Mouse (Mus musculus) stomach, embryonic 14.5 days (tissue): ENCODE measurements around the gene Cryba4. TPM values are rescaled to one million over a fixed set of nuclear protein-coding genes. Genes with fewer than 3 reads are reported as not detected.

Experiments
- ATAC-seq: fragments of 200-750 bp; cut with Nextera tagmentation; 2 replicates; pipeline ENCODE4 v1.8.0; 2017; ENCODE audit warnings: low read depth, moderate TSS enrichment; ENCODE audit not compliant: insufficient number of reproducible peaks, insufficient read depth, low FRiP score
- H3K27ac ChIP-seq: fragments of 300-500 bp; sonication (generic); 2 replicates; pipeline ENCODE4 v1.5.1; 2014; ENCODE audit warnings: mild to moderate bottlenecking, low read length, moderate library complexity, mixed read lengths
- H3K27me3 ChIP-seq: fragments of 300-500 bp; sonication (generic); 2 replicates; pipeline ENCODE4 v1.6.1; 2014; ENCODE audit warnings: low read length, control low read depth, mixed read lengths; ENCODE audit not compliant: control insufficient read depth, insufficient read depth
- H3K36me3 ChIP-seq: fragments of 300-500 bp; sonication (generic); 2 replicates; pipeline ENCODE4 v1.6.1; 2014; ENCODE audit warnings: mild to moderate bottlenecking, control low read depth, low read length, moderate library complexity, mixed read lengths; ENCODE audit not compliant: control insufficient read depth, insufficient read depth
- H3K4me1 ChIP-seq: fragments of 300-500 bp; sonication (generic); 2 replicates; pipeline ENCODE4 v1.6.1; 2014; ENCODE audit warnings: low read length, control low read depth, mixed read lengths; ENCODE audit not compliant: control insufficient read depth, insufficient read depth
- H3K4me2 ChIP-seq: fragments of 300-500 bp; sonication (generic); replicated peaks from 2 replicates; pipeline ENCODE4 v1.6.1; 2014; ENCODE audit warnings: low read depth, low read length, control low read depth
- H3K4me3 ChIP-seq: fragments of 300-500 bp; sonication (generic); 2 replicates; pipeline ENCODE4 v1.5.1; 2014; ENCODE audit warnings: low read depth, low read length, control low read depth
- H3K9ac ChIP-seq: fragments of 300-500 bp; sonication (generic); replicated peaks from 2 replicates; pipeline ENCODE4 v1.6.1; 2014; ENCODE audit warnings: low read depth, mild to moderate bottlenecking, control low read depth, low read length, moderate library complexity, mixed read lengths
- H3K9me3 ChIP-seq: fragments of 300-500 bp; sonication (generic); 2 replicates; pipeline ENCODE4 v1.6.1; 2016; ENCODE audit warnings: low read depth, low read length, control low read depth; ENCODE audit not compliant: control insufficient read depth
- WGBS: fragments of 180-500 bp; shearing (Covaris S2); extraction: QIAGEN DNeasy Blood & Tissue Kit; methylation state at CpG from one replicate; pipeline ENCODE4 v1.1.7; 2014; 5-methylcytosine and 5-hydroxymethylcytosine counted together
- polyA plus RNA-seq: library from polyadenylated mRNA; unstranded; fragments of >200 nt; fragmentation: Nextera tagmentation; extraction: Ambion mirVana; gene quantifications from 2 replicates; pipeline ENCODE4 v1.2.1, GENCODE M21; 2014

Cryba4 gene
- polyA plus RNA-seq, 1 experiment from 2014 or later, result 2.6 TPM

- no peaks in the 10 kb centered on the region for H3K36me3 ChIP-seq
- 1% methylated on average over 24 of the region's 24 CpGs for WGBS
- H3K9ac ChIP-seq, result peak overlapping the region; percentile 73
- no peaks in the 10 kb centered on the region for H3K27me3 ChIP-seq
- H3K4me1 ChIP-seq, result peaks cover 9% of the 10 kb centered on the region; the same call in 1 of the 2 replicates
- H3K27ac ChIP-seq, result peak overlapping the region; percentile 33; the same call in 1 of the 2 replicates
- no peaks in the 10 kb centered on the region for H3K9me3 ChIP-seq
- peak overlapping the region; percentile 83 for H3K4me2 ChIP-seq
- peak; percentile 7; the same call in 1 of the 2 replicates for ATAC-seq
- H3K4me3 ChIP-seq, result peak overlapping the region; percentile 76
These were observed 24.6 kb upstream of the Cryba4 start for GRCm38 (mm10) chr5:112276907-112277348.

- H3K27ac ChIP-seq, result peak within 1 kb of the TSS; percentile 33; the same call in 1 of the 2 replicates
- peak within 1 kb of the TSS; percentile 76 for H3K4me3 ChIP-seq
- H3K9me3 ChIP-seq, result no peaks in the 10 kb centered on the region
- ATAC-seq, result peak; percentile 96
- H3K9ac ChIP-seq, result peak within 1 kb of the TSS; percentile 73
- WGBS, result under 1% methylated on average over 62 of the region's 62 CpGs
- H3K4me1 ChIP-seq, result peaks cover 9% of the 10 kb centered on the region; the same call in 1 of the 2 replicates
- H3K4me2 ChIP-seq, result peak within 1 kb of the TSS; percentile 83
- H3K27me3 ChIP-seq, result no peaks in the 10 kb centered on the region
- H3K36me3 ChIP-seq, result no peaks in the 10 kb centered on the region
These were observed 24.1 kb upstream of the Cryba4 start, which contains the start of gene Tpst2 for GRCm38 (mm10) chr5:112276267-112276873. Tpst2 (plus strand) TSS chr5:112276691.

GRCm38 (mm10) chr5:112275021-112275804, 22.9 kb upstream of the Cryba4 start:
- Histone ChIP-seq H3K27ac (no peak overlapping the region), H3K4me1 (peaks cover 9% of the 10 kb centered on the region; the same call in 1 of the 2 replicates), H3K9ac (no peak overlapping the region), H3K9me3 (no peaks in the 10 kb centered on the region), H3K4me3 (0 out of 2 replicates have a peak overlapping the region, but pooled peaks have one; percentile 76), H3K4me2 (peak overlapping the region; percentile 56), H3K36me3 (no peaks in the 10 kb centered on the region), H3K27me3 (0 out of 2 replicates have a peak, but pooled peaks cover 2% of the 10 kb centered on the region)
- 41% methylated on average over 4 of the region's 4 CpGs for WGBS
- ATAC-seq, result no peak

GRCm38 (mm10) chr5:112273746-112274463, 21.6 kb upstream of the Cryba4 start:
- Histone ChIP-seq H3K27ac (no peak overlapping the region), H3K4me3 (no peak overlapping the region)
- 46% methylated on average over 2 of the region's 2 CpGs for WGBS

GRCm38 (mm10) chr5:112272934-112273333, 20.6 kb upstream of the Cryba4 start:
- no peak overlapping the region for H3K4me2 ChIP-seq
- no peak overlapping the region for H3K4me3 ChIP-seq
- H3K9ac ChIP-seq, result no peak overlapping the region
- H3K9me3 ChIP-seq, result no peaks in the 10 kb centered on the region
- ATAC-seq, result no peak
- no peak overlapping the region for H3K27ac ChIP-seq
- H3K27me3 ChIP-seq, result 0 out of 2 replicates have a peak, but pooled peaks cover 2% of the 10 kb centered on the region
- peaks cover 8% of the 10 kb centered on the region; the same call in 1 of the 2 replicates for H3K4me1 ChIP-seq
- no peaks in the 10 kb centered on the region for H3K36me3 ChIP-seq
- WGBS, result 53% methylated on average over 2 of the region's 2 CpGs

More at GRCm38 (mm10) chr5:112273746-112274463, 21.6 kb upstream of the Cryba4 start:
- Histone ChIP-seq H3K9ac (no peak overlapping the region), H3K27me3 (0 out of 2 replicates have a peak, but pooled peaks cover 2% of the 10 kb centered on the region), H3K4me1 (peaks cover 9% of the 10 kb centered on the region; the same call in 1 of the 2 replicates), H3K36me3 (no peaks in the 10 kb centered on the region), H3K9me3 (no peaks in the 10 kb centered on the region), H3K4me2 (no peak overlapping the region)
- no peak for ATAC-seq

- Histone ChIP-seq H3K4me1 (0 out of 2 replicates have a peak, but pooled peaks cover 2% of the 10 kb centered on the region), H3K4me2 (no peak overlapping the region), H3K27me3 (0 out of 2 replicates have a peak, but pooled peaks cover 2% of the 10 kb centered on the region), H3K27ac (no peak overlapping the region), H3K9ac (no peak overlapping the region), H3K36me3 (no peaks in the 10 kb centered on the region), H3K4me3 (no peak overlapping the region), H3K9me3 (no peaks in the 10 kb centered on the region)
- 54% methylated on average over 24 of the region's 24 CpGs for WGBS
- no peak for ATAC-seq
These were observed 18.6 kb upstream of the Cryba4 start for GRCm38 (mm10) chr5:112270764-112271541.

- H3K4me1 ChIP-seq, result no peaks in the 10 kb centered on the region
- peak; percentile 28; the same call in 1 of the 2 replicates for ATAC-seq
- H3K9me3 ChIP-seq, result no peaks in the 10 kb centered on the region
- no peaks in the 10 kb centered on the region for H3K36me3 ChIP-seq
- 0 out of 2 replicates have a peak, but pooled peaks cover 2% of the 10 kb centered on the region for H3K27me3 ChIP-seq
- no peak overlapping the region for H3K27ac ChIP-seq
- no peak overlapping the region for H3K4me3 ChIP-seq
- 55% methylated on average over 9 of the region's 9 CpGs for WGBS
- H3K4me2 ChIP-seq, result no peak overlapping the region
- no peak overlapping the region for H3K9ac ChIP-seq
These were observed 13.9 kb upstream of the Cryba4 start for GRCm38 (mm10) chr5:112266011-112266777.
